Mouse (Mus musculus): ENCODE results near the gene Hist2h2ab. TPM values are rescaled to one million over a fixed set of nuclear protein-coding genes. Genes with fewer than 3 reads are reported as not detected.
A peak's percentile ranks its signal among the peaks of the same experiment; 100 is the strongest.
"Not testable (repeated sequence)": the region's sequence is repeated elsewhere in the genome, so short reads cannot be mapped to it uniquely, and the experiment has no call there.

Hist2h2ab gene
- polyA plus RNA-seq (2014; fragmentation: Nextera tagmentation; extraction: Ambion mirVana): 0.72 and 0.78 TPM in 2 replicates

- Histone ChIP-seq H3K4me2 (ENCODE audit: low read depth, low read length) (peak within 1 kb of the TSS; percentile 88), H3K9ac (ENCODE audit: low read depth, low read length) (peak within 1 kb of the TSS; percentile 92), H3K9me3 (ENCODE audit: control insufficient read depth, low read length) (no peaks in the 10 kb centered on the region), H3K4me3 (ENCODE audit: low read depth, low read length) (peak within 1 kb of the TSS; percentile 66), H3K4me1 (ENCODE audit: control insufficient read depth, insufficient read depth, low read length) (peaks cover 25% of the 10 kb centered on the region), H3K27me3 (replicated peaks; ENCODE audit: control insufficient read depth, insufficient read depth, low read length) (no peaks in the 10 kb centered on the region), H3K36me3 (ENCODE audit: control insufficient read depth, insufficient read depth, low read length) (no peaks in the 10 kb centered on the region), H3K27ac (replicated peaks; ENCODE audit: low read depth, low read length) (peak within 1 kb of the TSS; percentile 98)
- DNase-seq (ENCODE audit: low spot score) (peak; percentile 97), ATAC-seq (ENCODE audit: low read depth) (peak; percentile 87)
- WGBS: under 1% methylated on average over 35 of the region's 37 CpGs
These were observed at the start of gene Hist2h2ab, which contains the start of gene Bola1 for GRCm38 (mm10) chr3:96219661-96220130. Gene Hist2h2ab, plus strand, starts transcription at chr3:96219865. Gene Bola1, minus strand, starts transcription at chr3:96219709.

- H3K4me2 ChIP-seq (ENCODE audit: low read depth, low read length): no peak overlapping the region
- H3K36me3 ChIP-seq (ENCODE audit: control insufficient read depth, insufficient read depth, low read length): peaks cover 31% of the 10 kb centered on the region
- H3K27me3 ChIP-seq (replicated peaks; ENCODE audit: control insufficient read depth, insufficient read depth, low read length): no peaks in the 10 kb centered on the region
- H3K27ac ChIP-seq (replicated peaks; ENCODE audit: low read depth, low read length): 0 out of 2 replicates have a peak overlapping the region, but pooled peaks have one; percentile 99
- DNase-seq (ENCODE audit: low spot score) (no peak), ATAC-seq (ENCODE audit: low read depth) (no peak)
- H3K9ac ChIP-seq (ENCODE audit: low read depth, low read length): no peak overlapping the region
- H3K4me3 ChIP-seq (ENCODE audit: low read depth, low read length): no peak overlapping the region
- WGBS: 89% methylated on average over 4 of the region's 4 CpGs
- H3K4me1 ChIP-seq (ENCODE audit: control insufficient read depth, insufficient read depth, low read length): peaks cover 11% of the 10 kb centered on the region
- no peaks in the 10 kb centered on the region for H3K9me3 ChIP-seq (ENCODE audit: control insufficient read depth, low read length)
These were observed 49.4 kb upstream of the Hist2h2ab start for GRCm38 (mm10) chr3:96170276-96170675.

- Histone ChIP-seq H3K27ac (replicated peaks; ENCODE audit: low read depth, low read length) (peak overlapping the region; percentile 99), H3K9me3 (ENCODE audit: control insufficient read depth, low read length) (no peaks in the 10 kb centered on the region), H3K4me3 (ENCODE audit: low read depth, low read length) (peak overlapping the region; percentile 88), H3K4me2 (ENCODE audit: low read depth, low read length) (peak overlapping the region; percentile 95), H3K36me3 (ENCODE audit: control insufficient read depth, insufficient read depth, low read length) (peaks cover 39% of the 10 kb centered on the region), H3K27me3 (replicated peaks; ENCODE audit: control insufficient read depth, insufficient read depth, low read length) (no peaks in the 10 kb centered on the region), H3K9ac (ENCODE audit: low read depth, low read length) (peak overlapping the region; percentile 91), H3K4me1 (ENCODE audit: control insufficient read depth, insufficient read depth, low read length) (peaks cover 11% of the 10 kb centered on the region)
- DNase-seq (ENCODE audit: low spot score) (no peak), ATAC-seq (ENCODE audit: low read depth) (no peak)
- WGBS: 64% methylated on average over 10 of the region's 10 CpGs
These were observed 48.6 kb upstream of the Hist2h2ab start for GRCm38 (mm10) chr3:96170976-96171545.

GRCm38 (mm10) chr3:96171583-96172196, 48.0 kb upstream of the Hist2h2ab start:
- Histone ChIP-seq H3K9ac (ENCODE audit: low read depth, low read length) (peak overlapping the region; percentile 91), H3K4me3 (ENCODE audit: low read depth, low read length) (peak overlapping the region; percentile 88), H3K4me2 (ENCODE audit: low read depth, low read length) (peak overlapping the region; percentile 95), H3K36me3 (ENCODE audit: control insufficient read depth, insufficient read depth, low read length) (peaks cover 46% of the 10 kb centered on the region), H3K4me1 (ENCODE audit: control insufficient read depth, insufficient read depth, low read length) (peaks cover 11% of the 10 kb centered on the region), H3K9me3 (ENCODE audit: control insufficient read depth, low read length) (no peaks in the 10 kb centered on the region), H3K27me3 (replicated peaks; ENCODE audit: control insufficient read depth, insufficient read depth, low read length) (no peaks in the 10 kb centered on the region), H3K27ac (replicated peaks; ENCODE audit: low read depth, low read length) (peak overlapping the region; percentile 99)
- 20% methylated on average over 18 of the region's 18 CpGs for WGBS
- ATAC-seq (ENCODE audit: low read depth) (no peak; the same call in 1 of the 2 replicates), DNase-seq (ENCODE audit: low spot score) (no peak)

GRCm38 (mm10) chr3:96172197-96173178, 47.2 kb upstream of the Hist2h2ab start, which contains the start of gene Sf3b4:
Gene Sf3b4, plus strand, starts transcription at chr3:96172332.
- H3K36me3 ChIP-seq (ENCODE audit: control insufficient read depth, insufficient read depth, low read length): peaks cover 50% of the 10 kb centered on the region
- DNase-seq (ENCODE audit: low spot score) (peak; percentile 97), ATAC-seq (ENCODE audit: low read depth) (peak; percentile 95)
- H3K4me2 ChIP-seq (ENCODE audit: low read depth, low read length): peak within 1 kb of the TSS; percentile 95
- peak within 1 kb of the TSS; percentile 91 for H3K9ac ChIP-seq (ENCODE audit: low read depth, low read length)
- WGBS: 1% methylated on average over 41 of the region's 58 CpGs
- peak within 1 kb of the TSS; percentile 88 for H3K4me3 ChIP-seq (ENCODE audit: low read depth, low read length)
- H3K27ac ChIP-seq (replicated peaks; ENCODE audit: low read depth, low read length): peak within 1 kb of the TSS; percentile 99
- no peaks in the 10 kb centered on the region for H3K9me3 ChIP-seq (ENCODE audit: control insufficient read depth, low read length)
- H3K27me3 ChIP-seq (replicated peaks; ENCODE audit: control insufficient read depth, insufficient read depth, low read length): no peaks in the 10 kb centered on the region
- peaks cover 11% of the 10 kb centered on the region for H3K4me1 ChIP-seq (ENCODE audit: control insufficient read depth, insufficient read depth, low read length)

- 35% methylated on average over 7 of the region's 7 CpGs for WGBS
- peaks cover 50% of the 10 kb centered on the region for H3K36me3 ChIP-seq (ENCODE audit: control insufficient read depth, insufficient read depth, low read length)
- H3K27ac ChIP-seq (replicated peaks; ENCODE audit: low read depth, low read length): no peak overlapping the region
These were observed 46.5 kb upstream of the Hist2h2ab start for GRCm38 (mm10) chr3:96173185-96173584.

GRCm38 (mm10) chr3:96174042-96174441, 45.6 kb upstream of the Hist2h2ab start:
- not testable (repeated sequence) for ATAC-seq (ENCODE audit: low read depth); H3K9ac ChIP-seq (ENCODE audit: low read depth, low read length); H3K4me3 ChIP-seq (ENCODE audit: low read depth, low read length); H3K27me3 ChIP-seq (replicated peaks; ENCODE audit: control insufficient read depth, insufficient read depth, low read length); DNase-seq (ENCODE audit: low spot score); H3K9me3 ChIP-seq (ENCODE audit: control insufficient read depth, low read length); H3K27ac ChIP-seq (replicated peaks; ENCODE audit: low read depth, low read length); H3K4me2 ChIP-seq (ENCODE audit: low read depth, low read length)
- peaks cover 52% of the 10 kb centered on the region for H3K36me3 ChIP-seq (ENCODE audit: control insufficient read depth, insufficient read depth, low read length)
- H3K4me1 ChIP-seq (ENCODE audit: control insufficient read depth, insufficient read depth, low read length): peaks cover 11% of the 10 kb centered on the region
- WGBS: 86% methylated on average over 4 of the region's 4 CpGs

More at GRCm38 (mm10) chr3:96173185-96173584, 46.5 kb upstream of the Hist2h2ab start:
- no peak for ATAC-seq (ENCODE audit: low read depth)
- H3K4me2 ChIP-seq (ENCODE audit: low read depth, low read length): peak overlapping the region; percentile 95
- peak overlapping the region; percentile 91 for H3K9ac ChIP-seq (ENCODE audit: low read depth, low read length)
- H3K9me3 ChIP-seq (ENCODE audit: control insufficient read depth, low read length): no peaks in the 10 kb centered on the region
- peak overlapping the region; percentile 88 for H3K4me3 ChIP-seq (ENCODE audit: low read depth, low read length)
- no peak for DNase-seq (ENCODE audit: low spot score)
- no peaks in the 10 kb centered on the region for H3K27me3 ChIP-seq (replicated peaks; ENCODE audit: control insufficient read depth, insufficient read depth, low read length)
- H3K4me1 ChIP-seq (ENCODE audit: control insufficient read depth, insufficient read depth, low read length): peaks cover 11% of the 10 kb centered on the region

- Histone ChIP-seq H3K27ac (replicated peaks; ENCODE audit: low read depth, low read length) (no peak overlapping the region), H3K9ac (ENCODE audit: low read depth, low read length) (no peak overlapping the region), H3K4me2 (ENCODE audit: low read depth, low read length) (no peak overlapping the region), H3K27me3 (replicated peaks; ENCODE audit: control insufficient read depth, insufficient read depth, low read length) (no peaks in the 10 kb centered on the region), H3K4me3 (ENCODE audit: low read depth, low read length) (no peak overlapping the region), H3K4me1 (ENCODE audit: control insufficient read depth, insufficient read depth, low read length) (peaks cover 11% of the 10 kb centered on the region), H3K9me3 (ENCODE audit: control insufficient read depth, low read length) (no peaks in the 10 kb centered on the region), H3K36me3 (ENCODE audit: control insufficient read depth, insufficient read depth, low read length) (peaks cover 49% of the 10 kb centered on the region)
- 93% methylated on average over 6 of the region's 6 CpGs for WGBS
- no peak for ATAC-seq (ENCODE audit: low read depth)
- DNase-seq (ENCODE audit: low spot score): no peak
These were observed 44.4 kb upstream of the Hist2h2ab start for GRCm38 (mm10) chr3:96175251-96175650.

All from embryonic facial prominence, embryonic 14.5 days (tissue).